Mouse (Mus musculus) lung, embryonic 14.5 days (tissue): ENCODE results near the gene Myrf. TPM values are rescaled to one million over a fixed set of nuclear protein-coding genes. Genes with fewer than 3 reads are reported as not detected.

Source experiments
- ATAC-seq: fragments of 200-750 bp; cut with Nextera tagmentation; 2 replicates; pipeline ENCODE4 v1.8.0; 2017; ENCODE audit warnings: mild to moderate bottlenecking, moderate TSS enrichment, moderate library complexity; ENCODE audit not compliant: insufficient read depth
- DNase-seq: peaks from one replicate; pipeline ENCODE4 v3.0.0-alpha.2; 2015
- H3K27ac ChIP-seq: fragments of 300-500 bp; sonication (generic); 2 replicates; pipeline ENCODE4 v1.5.1; 2014; ENCODE audit warnings: low read depth, mild to moderate bottlenecking, moderate library complexity
- H3K27me3 ChIP-seq: fragments of 300-500 bp; sonication (generic); 2 replicates; pipeline ENCODE4 v1.6.1; 2014; ENCODE audit warnings: low read length, control low read depth; ENCODE audit not compliant: insufficient read depth
- H3K36me3 ChIP-seq: fragments of 300-500 bp; sonication (generic); 2 replicates; pipeline ENCODE4 v1.6.1; 2014; ENCODE audit warnings: control low read depth; ENCODE audit not compliant: insufficient read depth
- H3K4me1 ChIP-seq: fragments of 300-500 bp; sonication (generic); 2 replicates; pipeline ENCODE4 v1.6.1; 2014; ENCODE audit warnings: antibody characterized with exemption, control low read depth; ENCODE audit not compliant: insufficient read depth
- H3K4me2 ChIP-seq: fragments of 300-500 bp; sonication (generic); 2 replicates; pipeline ENCODE4 v1.6.1; 2014; ENCODE audit warnings: mild to moderate bottlenecking
- H3K4me3 ChIP-seq: fragments of 300-500 bp; sonication (generic); 2 replicates; pipeline ENCODE4 v1.5.1; 2014; ENCODE audit warnings: low read depth, low read length
- H3K9ac ChIP-seq: fragments of 300-500 bp; sonication (generic); 2 replicates; pipeline ENCODE4 v1.6.1; 2014
- H3K9me3 ChIP-seq: fragments of 300-500 bp; sonication (generic); 2 replicates; pipeline ENCODE4 v1.6.1; 2016; ENCODE audit warnings: low read depth, low read length, control low read depth
- CTCF ChIP-seq: IDR thresholded peaks from 2 replicates; pipeline ENCODE4 v1.5.1; 2016; ENCODE audit warnings: antibody characterized with exemption, low read depth
- WGBS: fragments of 180-500 bp; shearing (Covaris S2); extraction: QIAGEN DNeasy Blood & Tissue Kit; methylation state at CpG from one replicate; pipeline ENCODE4 v1.1.7; 2014; 5-methylcytosine and 5-hydroxymethylcytosine counted together
- polyA plus RNA-seq: library from polyadenylated mRNA; unstranded; fragments of >200 nt; fragmentation: Nextera tagmentation; extraction: Ambion mirVana; gene quantifications from 2 replicates; pipeline ENCODE4 v1.2.1, GENCODE M21; 2014

Gene Myrf
- polyA plus RNA-seq, 1 experiment from 2014 or later = 14.1 TPM

GRCm38 (mm10) chr19:10278669-10279324, 38.2 kb upstream of the Myrf start:
- no peak for TF ChIP-seq CTCF
- WGBS = 17% methylated on average over 6 of the region's 6 CpGs
- Histone ChIP-seq H3K9me3 (no peaks in the 10 kb centered on the region), H3K27me3 (no peaks in the 10 kb centered on the region), H3K4me3 (no peak overlapping the region), H3K9ac (no peak overlapping the region), H3K4me2 (no peak overlapping the region), H3K4me1 (peaks cover 23% of the 10 kb centered on the region), H3K27ac (peak overlapping the region; percentile 74; the same call in 1 of the 2 replicates), H3K36me3 (no peaks in the 10 kb centered on the region)
- ATAC-seq (peak; percentile 29; the same call in 1 of the 2 replicates), DNase-seq (no peak)

DNA sequence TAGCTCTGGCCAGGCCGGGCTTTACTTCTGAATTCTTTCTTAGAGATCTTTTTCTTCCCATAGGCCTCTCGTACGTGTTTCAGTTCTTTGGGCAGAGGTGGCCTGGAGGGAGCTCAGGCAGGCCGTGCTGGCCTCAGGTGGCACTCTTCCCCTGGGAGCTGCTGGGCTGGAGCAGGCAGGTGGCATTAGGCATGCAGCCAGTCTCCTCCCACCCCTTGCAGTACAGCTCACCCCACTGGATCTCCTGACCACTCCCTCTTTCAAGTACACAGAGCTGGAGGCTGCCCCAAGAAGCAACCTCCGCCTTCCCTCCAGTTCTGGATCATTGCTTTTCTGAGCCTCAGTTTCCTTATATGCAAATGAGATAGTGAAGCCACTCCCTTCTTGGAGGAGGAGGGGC, 37.2 kb upstream of the Myrf start:
- H3K9ac ChIP-seq = no peak overlapping the region
- H3K4me3 ChIP-seq = no peak overlapping the region
- ATAC-seq (peak; percentile 78), DNase-seq (peak; percentile 64)
- H3K4me2 ChIP-seq = no peak overlapping the region; the same call in 1 of the 2 replicates
- H3K36me3 ChIP-seq = no peaks in the 10 kb centered on the region
- no peaks in the 10 kb centered on the region for H3K27me3 ChIP-seq
- H3K4me1 ChIP-seq = peaks cover 29% of the 10 kb centered on the region
- TF ChIP-seq CTCF = no peak
- WGBS = 42% methylated on average over 5 of the region's 5 CpGs
- H3K27ac ChIP-seq = peak overlapping the region; percentile 74
- H3K9me3 ChIP-seq = no peaks in the 10 kb centered on the region

- Histone ChIP-seq H3K4me1 (peaks cover 32% of the 10 kb centered on the region), H3K27me3 (no peaks in the 10 kb centered on the region), H3K27ac (peak overlapping the region; percentile 74), H3K4me2 (no peak overlapping the region; the same call in 1 of the 2 replicates), H3K36me3 (no peaks in the 10 kb centered on the region), H3K4me3 (no peak overlapping the region), H3K9me3 (no peaks in the 10 kb centered on the region), H3K9ac (no peak overlapping the region)
- DNase-seq = no peak
- 6% methylated on average over 17 of the region's 17 CpGs for WGBS
- TF ChIP-seq CTCF = no peak
- ATAC-seq = peak; percentile 26
These were observed 36.8 kb upstream of the Myrf start for GRCm38 (mm10) chr19:10277331-10277730.

DNA sequence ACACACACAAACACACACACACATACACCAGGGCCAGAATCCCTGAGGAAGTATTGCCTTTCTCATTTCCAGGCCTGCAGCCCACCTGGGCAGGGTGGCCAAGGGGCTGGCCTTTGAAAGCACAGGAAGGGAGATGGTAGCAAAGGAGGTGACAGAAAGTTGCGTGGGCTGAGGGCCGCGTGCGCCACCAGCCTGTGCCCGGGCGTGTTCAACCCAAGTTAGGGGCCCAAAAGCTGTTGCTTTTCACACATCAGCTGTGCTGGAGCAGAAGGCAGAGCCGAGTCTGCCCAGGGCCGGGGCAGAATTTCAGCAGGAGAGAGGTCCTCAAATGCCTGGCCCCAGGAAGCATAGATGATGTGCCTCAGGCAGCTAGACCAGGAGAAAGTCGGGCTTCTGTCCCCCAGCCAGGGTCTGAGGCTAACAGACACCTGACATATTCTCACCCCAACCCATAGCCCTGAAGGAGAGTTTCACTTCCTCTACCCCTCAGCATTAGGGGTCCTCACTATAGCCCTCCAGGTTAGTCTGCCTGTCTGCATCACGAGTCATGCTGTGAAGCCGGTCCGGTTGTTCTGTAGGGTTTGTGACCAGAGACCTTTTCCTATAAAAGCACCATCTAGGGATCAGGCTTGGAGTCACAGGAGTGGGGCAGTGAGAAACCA, 36.1 kb upstream of the Myrf start:
- ATAC-seq (no peak), DNase-seq (no peak)
- Histone ChIP-seq H3K4me2 (no peak overlapping the region), H3K4me3 (no peak overlapping the region), H3K27me3 (no peaks in the 10 kb centered on the region), H3K9ac (no peak overlapping the region), H3K27ac (peak overlapping the region; percentile 19; the same call in 1 of the 2 replicates), H3K9me3 (no peaks in the 10 kb centered on the region), H3K36me3 (no peaks in the 10 kb centered on the region), H3K4me1 (peaks cover 32% of the 10 kb centered on the region)
- TF ChIP-seq CTCF = no peak
- 62% methylated on average over 12 of the region's 12 CpGs for WGBS

GRCm38 (mm10) chr19:10274056-10274455, 33.5 kb upstream of the Myrf start:
- H3K4me3 ChIP-seq = no peak overlapping the region
- DNase-seq = no peak
- no peak for ATAC-seq
- no peak for TF ChIP-seq CTCF
- H3K4me1 ChIP-seq = peaks cover 23% of the 10 kb centered on the region
- WGBS = 32% methylated on average over 5 of the region's 5 CpGs
- H3K4me2 ChIP-seq = no peak overlapping the region
- no peaks in the 10 kb centered on the region for H3K27me3 ChIP-seq
- H3K27ac ChIP-seq = no peak overlapping the region
- H3K9ac ChIP-seq = no peak overlapping the region
- H3K9me3 ChIP-seq = no peaks in the 10 kb centered on the region
- H3K36me3 ChIP-seq = no peaks in the 10 kb centered on the region

DNA sequence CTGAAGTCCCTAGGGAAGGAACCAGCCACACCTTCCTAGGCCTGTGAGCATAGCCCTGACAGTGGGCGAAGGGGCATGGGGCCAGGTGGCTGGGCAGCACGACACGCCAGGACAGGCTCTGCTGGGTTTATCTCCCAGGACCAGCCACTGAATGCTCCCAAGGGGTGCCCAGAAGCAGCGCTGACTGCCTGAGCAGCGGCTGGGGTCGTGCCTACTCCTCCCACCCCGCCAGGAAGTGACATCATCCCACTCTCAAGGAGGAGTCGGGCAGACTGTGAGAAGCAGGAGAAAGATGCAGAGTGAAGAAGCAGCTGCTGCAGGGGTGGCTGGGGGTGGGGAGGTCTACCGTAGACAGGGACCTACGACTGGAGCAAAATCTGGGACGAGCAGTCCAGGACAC, 32.2 kb upstream of the Myrf start:
- H3K4me3 ChIP-seq = no peak overlapping the region
- TF ChIP-seq CTCF = no peak
- ATAC-seq (peak; percentile 57; the same call in 1 of the 2 replicates), DNase-seq (peak; percentile 66)
- H3K9ac ChIP-seq = peak overlapping the region; percentile 20
- H3K9me3 ChIP-seq = no peaks in the 10 kb centered on the region
- WGBS = 15% methylated on average over 11 of the region's 11 CpGs
- peaks cover 11% of the 10 kb centered on the region; the same call in 1 of the 2 replicates for H3K4me1 ChIP-seq
- H3K27me3 ChIP-seq = no peaks in the 10 kb centered on the region
- peak overlapping the region; percentile 50; the same call in 1 of the 2 replicates for H3K27ac ChIP-seq
- peak overlapping the region; percentile 43; the same call in 1 of the 2 replicates for H3K4me2 ChIP-seq
- no peaks in the 10 kb centered on the region for H3K36me3 ChIP-seq

DNA sequence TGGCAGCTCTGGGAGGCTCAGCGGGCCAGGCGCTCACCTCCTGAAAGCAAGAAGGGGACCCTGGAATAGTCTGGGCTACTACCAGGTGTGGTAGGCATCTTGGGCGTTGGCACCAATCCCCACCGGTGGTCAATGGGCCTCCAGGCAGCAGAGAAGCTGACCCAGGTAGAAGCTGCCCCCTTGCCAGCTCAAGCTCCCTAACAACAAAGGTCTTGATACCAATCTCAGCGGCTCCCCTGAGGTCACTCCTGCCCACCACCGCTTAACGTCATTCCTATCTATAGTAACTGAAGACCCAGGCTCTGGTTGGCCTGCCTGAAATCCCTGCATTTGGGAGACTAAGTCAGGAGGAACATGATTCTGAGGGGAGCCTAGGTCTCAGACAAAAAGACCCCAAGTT, 31.0 kb upstream of the Myrf start:
- Histone ChIP-seq H3K27me3 (no peaks in the 10 kb centered on the region), H3K9ac (no peak overlapping the region), H3K4me1 (peaks cover 17% of the 10 kb centered on the region; the same call in 1 of the 2 replicates), H3K9me3 (no peaks in the 10 kb centered on the region), H3K27ac (no peak overlapping the region), H3K4me3 (no peak overlapping the region), H3K4me2 (no peak overlapping the region), H3K36me3 (no peaks in the 10 kb centered on the region)
- DNase-seq = no peak
- no peak for ATAC-seq
- whole genome bisulfite sequencing = 83% methylated on average over 7 of the region's 7 CpGs
- TF ChIP-seq CTCF = no peak
